Mouse (Mus musculus): ENCODE measurements around the gene Pip4k2a. TPM values are rescaled to one million over a fixed set of nuclear protein-coding genes. Genes with fewer than 3 reads are reported as not detected.
"Not testable (repeated sequence)": the region's sequence is repeated elsewhere in the genome, so short reads cannot be mapped to it uniquely, and the experiment has no call there.

The Pip4k2a gene
- total and polyA plus RNA-seq, 2 experiments from 2014 or later = 8.4 to 9.3 TPM

DNA sequence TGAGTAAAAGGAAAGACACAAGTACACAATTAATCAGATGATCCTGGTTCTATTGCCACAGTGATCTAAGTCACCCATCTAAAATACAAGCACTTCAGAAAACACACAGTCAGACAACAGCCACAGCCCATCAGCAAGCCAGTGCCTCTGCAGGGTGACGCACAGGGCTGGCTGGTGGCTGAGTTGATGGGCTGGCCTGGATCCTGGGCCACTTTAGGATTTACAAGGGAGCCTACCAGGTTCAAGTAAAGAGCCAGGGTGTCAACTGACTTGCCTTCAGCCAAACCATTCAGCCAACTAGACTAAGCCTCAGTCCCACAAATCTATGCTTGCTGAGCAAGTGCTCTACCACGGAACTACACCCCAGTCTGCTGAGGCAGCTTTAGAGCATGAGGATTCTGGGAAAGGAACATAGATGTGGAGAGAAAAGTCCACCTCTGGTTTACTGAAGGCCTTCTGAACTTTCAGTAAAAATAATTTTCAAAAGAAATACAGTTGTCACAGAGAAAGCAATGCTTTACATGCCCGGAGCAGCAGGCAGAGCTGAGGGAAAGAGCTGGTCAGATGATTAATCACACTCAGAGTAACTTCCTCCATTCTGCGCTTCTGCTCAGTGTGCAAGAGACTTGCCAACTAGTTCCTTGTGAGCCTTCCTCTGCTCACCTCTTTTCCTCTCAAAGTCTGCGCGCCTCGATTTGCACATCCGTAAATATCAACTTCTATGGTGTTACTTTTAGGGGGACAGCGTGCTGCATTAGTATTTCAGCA, 94.4 kb downstream of the Pip4k2a start:
- Histone ChIP-seq H3K4me3 (ENCODE audit: low read depth, low read length) (no peak overlapping the region), H3K36me3 (ENCODE audit: insufficient read depth) (peaks cover 4% of the 10 kb centered on the region; the same call in 1 of the 2 replicates), H3K9ac (no peak overlapping the region), H3K4me1 (ENCODE audit: insufficient read depth) (no peaks in the 10 kb centered on the region), H3K4me2 (ENCODE audit: low read depth) (no peak overlapping the region), H3K9me3 (ENCODE audit: low read length) (no peaks in the 10 kb centered on the region), H3K27me3 (ENCODE audit: insufficient read depth, low read length) (no peaks in the 10 kb centered on the region), H3K27ac (ENCODE audit: low read depth, low read length) (no peak overlapping the region)
- ATAC-seq = no peak
- WGBS = 93% methylated on average over 9 of the region's 9 CpGs
- no peak for TF ChIP-seq CTCF (IDR thresholded peaks at IDR 0.05; ENCODE audit: low read depth)
- DNase-seq = no peak

DNA sequence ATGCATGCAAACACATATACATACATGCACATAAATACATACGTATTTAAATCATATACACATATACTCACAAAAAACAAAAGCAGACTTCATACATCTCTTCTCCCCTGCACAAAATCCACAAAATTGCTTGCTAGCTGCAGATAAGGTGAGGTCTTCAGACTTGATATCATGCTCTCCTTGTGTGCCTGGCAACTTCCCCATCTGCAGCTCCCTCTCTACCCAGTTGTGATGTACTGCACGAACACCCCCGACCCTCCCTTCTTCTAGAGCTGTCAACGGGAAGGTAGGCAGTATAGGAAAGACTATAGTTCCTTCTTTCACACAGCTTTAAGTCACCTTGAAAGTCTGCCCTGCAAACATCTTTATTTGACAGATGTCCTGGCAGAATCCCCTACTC, 96.8 kb downstream of the Pip4k2a start:
- H3K4me1 ChIP-seq (ENCODE audit: insufficient read depth) = no peaks in the 10 kb centered on the region
- H3K9me3 ChIP-seq (ENCODE audit: low read length) = no peaks in the 10 kb centered on the region
- H3K9ac ChIP-seq = no peak overlapping the region
- H3K36me3 ChIP-seq (ENCODE audit: insufficient read depth) = peaks cover 4% of the 10 kb centered on the region; the same call in 1 of the 2 replicates
- H3K4me2 ChIP-seq (ENCODE audit: low read depth) = no peak overlapping the region
- no peak overlapping the region for H3K27ac ChIP-seq (ENCODE audit: low read depth, low read length)
- H3K27me3 ChIP-seq (ENCODE audit: insufficient read depth, low read length) = no peaks in the 10 kb centered on the region
- no peak for ATAC-seq
- no peak for DNase-seq
- 96% methylated on average over 4 of the region's 4 CpGs for WGBS
- TF ChIP-seq CTCF (IDR thresholded peaks at IDR 0.05; ENCODE audit: low read depth) = no peak
- H3K4me3 ChIP-seq (ENCODE audit: low read depth, low read length) = no peak overlapping the region

DNA sequence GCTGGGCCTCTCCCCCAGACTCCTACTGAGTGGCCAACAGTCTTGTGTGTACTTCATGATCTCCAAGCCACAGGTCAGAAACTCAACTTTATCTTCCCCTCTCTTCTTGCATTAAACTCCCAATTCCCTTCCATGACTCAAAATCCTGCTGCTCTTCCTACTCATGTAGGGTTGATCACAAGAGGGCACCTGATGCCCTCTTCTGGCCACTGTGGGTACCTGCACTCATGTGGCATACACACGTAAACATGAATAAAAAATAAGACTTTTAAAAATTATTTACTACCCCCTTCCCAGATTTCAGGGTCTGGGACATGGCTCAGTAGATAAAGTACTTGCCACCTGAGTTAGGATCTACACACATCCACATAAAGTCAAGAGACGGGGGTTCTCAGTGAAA, 97.3 kb downstream of the Pip4k2a start:
- WGBS = 97% methylated on average over 2 of the region's 2 CpGs
- H3K4me1 ChIP-seq (ENCODE audit: insufficient read depth) = no peaks in the 10 kb centered on the region
- H3K27me3 ChIP-seq (ENCODE audit: insufficient read depth, low read length) = no peaks in the 10 kb centered on the region
- DNase-seq (no peak), ATAC-seq (no peak)
- no peak for TF ChIP-seq CTCF (IDR thresholded peaks at IDR 0.05; ENCODE audit: low read depth)
- no peak overlapping the region for H3K4me2 ChIP-seq (ENCODE audit: low read depth)
- H3K9ac ChIP-seq = no peak overlapping the region
- peaks cover 4% of the 10 kb centered on the region; the same call in 1 of the 2 replicates for H3K36me3 ChIP-seq (ENCODE audit: insufficient read depth)
- H3K27ac ChIP-seq (ENCODE audit: low read depth, low read length) = no peak overlapping the region
- H3K4me3 ChIP-seq (ENCODE audit: low read depth, low read length) = no peak overlapping the region
- no peaks in the 10 kb centered on the region for H3K9me3 ChIP-seq (ENCODE audit: low read length)

DNA sequence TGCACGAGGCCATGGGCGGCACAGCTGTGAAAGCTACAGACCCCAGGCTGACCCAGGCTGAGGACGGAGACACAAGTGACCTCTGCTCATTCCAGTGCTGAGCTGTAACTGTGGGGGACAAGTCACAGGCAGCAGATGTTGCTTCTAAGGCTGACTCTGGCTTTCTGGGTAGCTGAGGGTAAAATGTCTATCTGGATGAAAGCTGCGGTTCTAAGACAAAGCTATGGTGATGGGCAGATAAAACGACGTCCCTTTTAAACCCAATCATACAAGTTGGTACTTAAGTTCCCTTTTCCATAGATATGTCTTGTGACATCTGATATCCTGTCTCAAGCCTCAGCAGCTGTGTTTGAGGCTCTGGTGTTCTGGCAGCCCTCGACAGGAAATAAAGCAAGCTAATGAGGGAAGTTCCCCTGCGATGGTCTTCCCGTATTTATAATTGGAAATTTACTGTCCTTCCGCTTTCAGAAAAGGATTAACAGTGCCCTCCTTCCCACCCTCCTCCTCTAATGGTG, 100.1 kb downstream of the Pip4k2a start:
- H3K9me3 ChIP-seq (ENCODE audit: low read length) = no peaks in the 10 kb centered on the region
- no peak overlapping the region for H3K4me2 ChIP-seq (ENCODE audit: low read depth)
- H3K4me3 ChIP-seq (ENCODE audit: low read depth, low read length) = no peak overlapping the region
- H3K36me3 ChIP-seq (ENCODE audit: insufficient read depth) = peaks cover 4% of the 10 kb centered on the region; the same call in 1 of the 2 replicates
- no peak overlapping the region for H3K9ac ChIP-seq
- DNase-seq = no peak
- H3K27me3 ChIP-seq (ENCODE audit: insufficient read depth, low read length) = no peaks in the 10 kb centered on the region
- peak; percentile 14; the same call in 1 of the 2 replicates for ATAC-seq
- no peak for TF ChIP-seq CTCF (IDR thresholded peaks at IDR 0.05; ENCODE audit: low read depth)
- 33% methylated on average over 10 of the region's 10 CpGs for WGBS
- no peaks in the 10 kb centered on the region for H3K4me1 ChIP-seq (ENCODE audit: insufficient read depth)
- no peak overlapping the region for H3K27ac ChIP-seq (ENCODE audit: low read depth, low read length)

DNA sequence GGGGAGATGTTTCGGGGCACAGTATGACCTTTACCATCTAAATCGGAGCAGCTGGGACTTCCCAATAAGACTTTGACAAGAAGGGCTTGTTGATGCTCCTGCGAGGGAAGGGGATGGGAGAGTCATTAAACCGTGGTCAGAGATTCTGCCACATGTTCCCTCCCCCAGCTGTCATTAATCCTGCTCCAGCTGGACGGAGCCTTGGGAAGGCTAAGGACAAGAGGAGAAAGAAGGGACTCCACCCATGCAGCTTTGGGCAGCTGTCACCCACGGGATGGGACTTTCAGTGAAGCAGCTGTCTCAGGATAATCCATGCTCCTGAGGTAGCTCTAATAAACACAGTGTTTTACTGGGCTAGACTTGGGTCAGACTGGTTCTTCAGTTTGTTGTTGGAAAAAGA, 101.9 kb downstream of the Pip4k2a start:
- 61% methylated on average over 6 of the region's 6 CpGs for WGBS
- ATAC-seq = no peak
- Histone ChIP-seq H3K9ac (no peak overlapping the region), H3K4me3 (ENCODE audit: low read depth, low read length) (no peak overlapping the region), H3K36me3 (ENCODE audit: insufficient read depth) (no peaks in the 10 kb centered on the region; the same call in 1 of the 2 replicates), H3K4me2 (ENCODE audit: low read depth) (no peak overlapping the region), H3K4me1 (ENCODE audit: insufficient read depth) (no peaks in the 10 kb centered on the region), H3K27me3 (ENCODE audit: insufficient read depth, low read length) (no peaks in the 10 kb centered on the region), H3K27ac (ENCODE audit: low read depth, low read length) (no peak overlapping the region), H3K9me3 (ENCODE audit: low read length) (no peaks in the 10 kb centered on the region)
- no peak for DNase-seq
- no peak for TF ChIP-seq CTCF (IDR thresholded peaks at IDR 0.05; ENCODE audit: low read depth)

DNA sequence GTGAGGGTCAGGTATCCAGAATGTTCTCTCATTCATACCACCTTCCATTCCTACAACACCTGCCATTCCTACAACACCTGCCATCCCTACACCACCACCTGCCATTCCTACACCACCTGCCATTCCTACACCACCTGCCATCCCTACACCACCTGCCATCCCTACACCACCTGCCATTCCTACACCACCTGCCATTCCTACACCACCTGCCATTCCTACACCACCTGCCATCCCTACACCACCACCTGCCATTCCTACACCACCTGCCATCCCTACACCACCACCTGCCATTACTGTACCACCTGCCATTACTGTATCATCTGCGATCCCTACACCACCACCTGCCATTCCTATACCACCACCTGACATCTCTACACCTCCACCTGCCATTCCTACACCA, 104.6 kb downstream of the Pip4k2a start:
- H3K27ac ChIP-seq (ENCODE audit: low read depth, low read length); H3K36me3 ChIP-seq (ENCODE audit: insufficient read depth); H3K4me2 ChIP-seq (ENCODE audit: low read depth); H3K9me3 ChIP-seq (ENCODE audit: low read length); H3K4me1 ChIP-seq (ENCODE audit: insufficient read depth); H3K9ac ChIP-seq; H3K27me3 ChIP-seq (ENCODE audit: insufficient read depth, low read length); H3K4me3 ChIP-seq (ENCODE audit: low read depth, low read length); ATAC-seq; DNase-seq: not testable (repeated sequence)
- 100% methylated on average over 1 of the region's 1 CpGs for WGBS

DNA sequence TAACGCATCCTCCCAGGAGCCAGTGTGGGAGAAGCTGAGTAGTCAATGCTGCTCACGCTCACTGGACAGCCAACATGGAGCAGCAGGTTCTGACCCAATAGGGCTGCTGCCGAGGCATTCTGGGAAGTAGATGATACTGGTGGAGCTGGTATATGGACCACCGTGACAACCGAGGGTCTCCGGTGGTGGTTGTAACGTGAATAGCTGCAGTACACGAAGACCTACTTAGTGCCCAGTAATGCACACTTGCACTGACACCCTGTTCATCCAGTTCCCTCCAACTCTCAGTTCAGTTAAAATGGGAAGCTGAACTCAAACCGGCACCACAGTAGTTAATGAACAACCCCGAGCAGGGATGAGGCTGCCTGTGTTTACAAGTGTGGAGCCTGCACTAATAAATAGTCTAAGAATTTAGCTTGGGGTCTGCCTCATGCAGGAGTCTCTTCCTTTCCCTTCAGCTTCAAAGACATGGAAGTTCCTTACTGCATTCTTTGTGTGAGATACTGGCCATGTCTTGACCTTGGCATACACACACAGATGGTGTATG, 105.9 kb downstream of the Pip4k2a start:
- Histone ChIP-seq H3K9me3 (ENCODE audit: low read length) (no peaks in the 10 kb centered on the region), H3K27me3 (ENCODE audit: insufficient read depth, low read length) (no peaks in the 10 kb centered on the region), H3K9ac (no peak overlapping the region), H3K36me3 (ENCODE audit: insufficient read depth) (no peaks in the 10 kb centered on the region), H3K4me1 (ENCODE audit: insufficient read depth) (no peaks in the 10 kb centered on the region), H3K4me3 (ENCODE audit: low read depth, low read length) (no peak overlapping the region), H3K4me2 (ENCODE audit: low read depth) (no peak overlapping the region), H3K27ac (ENCODE audit: low read depth, low read length) (no peak overlapping the region)
- ATAC-seq (no peak), DNase-seq (no peak)
- TF ChIP-seq CTCF (IDR thresholded peaks at IDR 0.05; ENCODE audit: low read depth) = no peak
- WGBS = 93% methylated on average over 10 of the region's 10 CpGs
